Mouse (Mus musculus): ENCODE measurements around the gene Iglon5. TPM values are rescaled to one million over a fixed set of nuclear protein-coding genes. Genes with fewer than 3 reads are reported as not detected.

Iglon5 gene
- polyA plus RNA-seq, 1 experiment from 2014 or later: 1.8 TPM

- Histone ChIP-seq H3K4me3 (no peak overlapping the region), H3K27ac (no peak overlapping the region)
- WGBS: 68% methylated on average over 9 of the region's 9 CpGs
These were observed 986 bp upstream of the Iglon5 start for GRCm38 (mm10) chr7:43490861-43491260.

DNA sequence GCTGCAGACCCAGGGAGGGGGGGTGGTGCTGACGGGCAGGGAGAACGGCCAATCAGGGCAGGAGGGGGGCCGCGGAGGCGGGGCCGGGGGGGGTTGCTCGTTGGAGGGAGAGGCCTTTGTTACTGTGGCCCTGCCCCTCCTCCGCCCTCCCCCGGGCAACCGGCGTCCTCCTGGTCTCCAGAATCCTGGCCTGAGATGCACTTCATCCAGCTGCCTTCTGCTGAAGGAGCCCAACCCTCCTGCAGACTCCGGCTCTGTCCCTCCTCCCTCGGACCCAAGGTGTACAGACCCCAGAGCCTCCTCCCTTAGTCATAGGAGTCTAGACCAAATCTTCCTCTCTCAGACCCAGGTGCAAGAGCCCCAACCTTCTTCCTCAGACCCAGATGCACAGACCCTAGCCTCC lies 308 bp upstream of the Iglon5 start:
- Histone ChIP-seq H3K4me2 (peak overlapping the region; percentile 76), H3K36me3 (no peaks in the 10 kb centered on the region), H3K4me3 (peak overlapping the region; percentile 59), H3K9me3 (no peaks in the 10 kb centered on the region), H3K9ac (peak overlapping the region; percentile 80), H3K27ac (no peak overlapping the region), H3K4me1 (peaks cover 5% of the 10 kb centered on the region; the same call in 1 of the 2 replicates), H3K27me3 (peaks cover 5% of the 10 kb centered on the region)
- ATAC-seq (ENCODE audit: insufficient number of reproducible peaks, insufficient read depth, low FRiP score, low TSS enrichment, low read depth): peak; percentile 80
- 0% methylated on average over 9 of the region's 13 CpGs for WGBS

More at GRCm38 (mm10) chr7:43490861-43491260, 986 bp upstream of the Iglon5 start:
- no peak for ATAC-seq (ENCODE audit: insufficient number of reproducible peaks, insufficient read depth, low FRiP score, low TSS enrichment, low read depth)
- peaks cover 12% of the 10 kb centered on the region for H3K27me3 ChIP-seq
- no peaks in the 10 kb centered on the region for H3K36me3 ChIP-seq
- H3K9ac ChIP-seq: no peak overlapping the region
- peak overlapping the region; percentile 76; the same call in 1 of the 2 replicates for H3K4me2 ChIP-seq
- peaks cover 5% of the 10 kb centered on the region; the same call in 1 of the 2 replicates for H3K4me1 ChIP-seq
- H3K9me3 ChIP-seq: no peaks in the 10 kb centered on the region

DNA sequence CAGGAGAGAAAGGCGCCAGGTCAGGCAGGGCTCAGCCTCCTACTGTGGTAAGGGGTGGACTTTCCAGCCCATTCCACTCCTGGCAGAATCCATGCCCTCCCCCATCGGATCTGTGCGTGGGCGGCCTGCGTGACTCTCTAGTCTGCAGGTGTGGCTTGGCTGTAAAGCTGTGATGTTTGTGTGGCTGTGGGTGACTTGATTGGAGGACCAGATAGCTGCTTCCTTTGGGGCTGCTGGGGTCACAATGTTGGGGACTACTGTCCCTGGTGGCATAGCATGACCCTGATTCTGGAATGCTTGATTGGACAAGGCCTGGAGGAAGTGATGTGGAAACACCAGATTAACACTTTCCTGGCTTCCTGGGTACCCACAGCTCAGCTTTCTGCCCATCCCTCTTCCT lies 1.2 kb downstream of the Iglon5 start:
- Histone ChIP-seq H3K4me3 (no peak overlapping the region), H3K27ac (no peak overlapping the region), H3K9me3 (no peaks in the 10 kb centered on the region), H3K4me1 (peaks cover 5% of the 10 kb centered on the region; the same call in 1 of the 2 replicates), H3K9ac (no peak overlapping the region), H3K27me3 (no peaks in the 10 kb centered on the region), H3K4me2 (peak overlapping the region; percentile 76), H3K36me3 (no peaks in the 10 kb centered on the region)
- ATAC-seq (ENCODE audit: insufficient number of reproducible peaks, insufficient read depth, low FRiP score, low TSS enrichment, low read depth): no peak
- 33% methylated on average over 5 of the region's 5 CpGs for WGBS

DNA sequence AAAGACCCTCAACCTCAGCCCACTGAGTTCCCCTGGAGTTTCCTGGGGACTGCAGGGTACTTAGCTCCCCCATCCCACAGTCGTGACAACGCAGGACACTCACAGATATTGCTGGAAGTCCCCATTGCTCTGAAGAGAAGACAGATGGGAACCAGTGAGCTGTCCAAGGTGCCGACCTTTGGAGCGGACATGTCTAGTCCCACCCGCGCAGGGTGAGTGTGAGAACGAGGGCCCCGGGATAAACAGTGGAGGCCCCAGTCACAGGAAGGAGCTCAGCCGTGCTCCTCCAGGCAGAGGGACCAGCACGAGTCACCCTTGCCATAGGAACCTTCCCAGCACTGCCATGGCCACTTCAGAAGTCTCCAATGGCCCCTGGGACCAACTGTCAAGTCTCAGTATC lies 6.6 kb downstream of the Iglon5 start:
- Histone ChIP-seq H3K4me3 (no peak overlapping the region), H3K27me3 (peaks cover 8% of the 10 kb centered on the region), H3K9me3 (no peaks in the 10 kb centered on the region), H3K9ac (no peak overlapping the region), H3K27ac (no peak overlapping the region), H3K4me1 (peaks cover 5% of the 10 kb centered on the region), H3K36me3 (0 out of 2 replicates have a peak, but pooled peaks cover 5% of the 10 kb centered on the region), H3K4me2 (no peak overlapping the region)
- 11% methylated on average over 10 of the region's 10 CpGs for WGBS
- ATAC-seq (ENCODE audit: insufficient number of reproducible peaks, insufficient read depth, low FRiP score, low TSS enrichment, low read depth): no peak

- Histone ChIP-seq H3K9me3 (no peaks in the 10 kb centered on the region), H3K4me1 (peaks cover 5% of the 10 kb centered on the region), H3K27me3 (peaks cover 18% of the 10 kb centered on the region), H3K36me3 (0 out of 2 replicates have a peak, but pooled peaks cover 5% of the 10 kb centered on the region), H3K27ac (no peak overlapping the region), H3K4me2 (no peak overlapping the region), H3K9ac (no peak overlapping the region), H3K4me3 (no peak overlapping the region)
- peak; percentile 29; the same call in 1 of the 2 replicates for ATAC-seq (ENCODE audit: insufficient number of reproducible peaks, insufficient read depth, low FRiP score, low TSS enrichment, low read depth)
- WGBS: 56% methylated on average over 8 of the region's 8 CpGs
These were observed 7.7 kb downstream of the Iglon5 start for GRCm38 (mm10) chr7:43482090-43482716.

GRCm38 (mm10) chr7:43481191-43481590 lies 8.7 kb downstream of the Iglon5 start:
- H3K9ac ChIP-seq: no peak overlapping the region
- no peak for ATAC-seq (ENCODE audit: insufficient number of reproducible peaks, insufficient read depth, low FRiP score, low TSS enrichment, low read depth)
- 0 out of 2 replicates have a peak, but pooled peaks cover 5% of the 10 kb centered on the region for H3K36me3 ChIP-seq
- H3K27ac ChIP-seq: no peak overlapping the region
- H3K4me3 ChIP-seq: no peak overlapping the region
- H3K27me3 ChIP-seq: peaks cover 28% of the 10 kb centered on the region
- H3K9me3 ChIP-seq: no peaks in the 10 kb centered on the region
- WGBS: 60% methylated on average over 3 of the region's 3 CpGs
- no peak overlapping the region for H3K4me2 ChIP-seq
- H3K4me1 ChIP-seq: peaks cover 10% of the 10 kb centered on the region

DNA sequence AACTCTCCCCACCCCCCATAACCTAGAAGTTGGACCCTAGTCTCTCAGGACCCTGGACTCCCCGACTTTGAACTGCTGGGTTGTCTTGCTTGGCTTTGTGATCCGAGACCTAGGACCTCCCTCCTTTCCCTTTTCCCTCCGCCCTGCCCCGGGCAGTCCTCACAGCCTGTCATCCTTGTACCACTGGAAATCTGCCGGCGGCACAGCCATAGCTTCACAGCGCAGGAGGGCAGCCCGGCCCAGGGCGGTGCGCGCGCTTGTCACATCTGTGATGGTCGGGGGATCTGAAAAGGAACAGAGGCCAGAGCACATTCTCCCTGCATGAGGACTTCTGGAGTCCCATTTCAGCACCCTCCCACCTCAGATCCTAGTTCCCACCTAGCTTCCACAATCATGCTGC lies 13.5 kb downstream of the Iglon5 start:
- Histone ChIP-seq H3K9ac (no peak overlapping the region), H3K9me3 (no peaks in the 10 kb centered on the region), H3K4me1 (peaks cover 5% of the 10 kb centered on the region; the same call in 1 of the 2 replicates), H3K4me2 (peak overlapping the region; percentile 11; the same call in 1 of the 2 replicates), H3K4me3 (no peak overlapping the region; the same call in 1 of the 2 replicates), H3K27ac (no peak overlapping the region), H3K27me3 (peaks cover 49% of the 10 kb centered on the region), H3K36me3 (0 out of 2 replicates have a peak, but pooled peaks cover 5% of the 10 kb centered on the region)
- ATAC-seq (ENCODE audit: insufficient number of reproducible peaks, insufficient read depth, low FRiP score, low TSS enrichment, low read depth): no peak
- WGBS: 7% methylated on average over 13 of the region's 13 CpGs

DNA sequence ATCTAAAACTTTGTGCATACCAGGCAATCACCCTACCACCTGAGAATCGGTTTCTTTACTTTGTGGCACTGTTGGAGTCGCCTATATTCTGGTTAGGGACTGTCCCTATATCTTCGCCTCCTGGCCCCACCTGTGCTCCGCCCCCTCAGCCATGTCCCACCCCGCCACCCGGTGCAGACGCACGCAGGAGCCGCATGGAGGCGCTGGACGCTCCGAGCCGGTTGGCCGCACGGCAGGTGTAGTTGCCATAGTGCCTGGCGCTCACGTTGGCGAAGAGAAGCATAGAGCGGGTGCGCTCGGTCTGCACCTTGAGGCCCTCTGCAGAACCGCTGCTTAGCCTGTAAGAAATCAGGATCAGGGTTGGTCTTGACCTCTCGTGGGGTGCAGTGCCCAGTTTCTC lies 14.2 kb downstream of the Iglon5 start:
- no peak for ATAC-seq (ENCODE audit: insufficient number of reproducible peaks, insufficient read depth, low FRiP score, low TSS enrichment, low read depth)
- no peak overlapping the region for H3K4me2 ChIP-seq

GRCm38 (mm10) chr7:43470373-43470772 lies 19.5 kb downstream of the Iglon5 start:
- Histone ChIP-seq H3K4me2 (no peak overlapping the region), H3K27ac (no peak overlapping the region), H3K4me1 (peaks cover 12% of the 10 kb centered on the region), H3K9ac (no peak overlapping the region), H3K4me3 (no peak overlapping the region), H3K36me3 (no peaks in the 10 kb centered on the region), H3K27me3 (peaks cover 18% of the 10 kb centered on the region), H3K9me3 (no peaks in the 10 kb centered on the region)
- no peak for ATAC-seq (ENCODE audit: insufficient number of reproducible peaks, insufficient read depth, low FRiP score, low TSS enrichment, low read depth)
- 39% methylated on average over 8 of the region's 8 CpGs for WGBS

More for the DNA sequence above, 14.2 kb downstream of the Iglon5 start:
- Histone ChIP-seq H3K9ac (no peak overlapping the region), H3K27ac (no peak overlapping the region), H3K4me3 (no peak overlapping the region), H3K27me3 (peaks cover 49% of the 10 kb centered on the region), H3K36me3 (0 out of 2 replicates have a peak, but pooled peaks cover 5% of the 10 kb centered on the region), H3K9me3 (no peaks in the 10 kb centered on the region), H3K4me1 (peaks cover 5% of the 10 kb centered on the region; the same call in 1 of the 2 replicates)
- 12% methylated on average over 23 of the region's 23 CpGs for WGBS

DNA sequence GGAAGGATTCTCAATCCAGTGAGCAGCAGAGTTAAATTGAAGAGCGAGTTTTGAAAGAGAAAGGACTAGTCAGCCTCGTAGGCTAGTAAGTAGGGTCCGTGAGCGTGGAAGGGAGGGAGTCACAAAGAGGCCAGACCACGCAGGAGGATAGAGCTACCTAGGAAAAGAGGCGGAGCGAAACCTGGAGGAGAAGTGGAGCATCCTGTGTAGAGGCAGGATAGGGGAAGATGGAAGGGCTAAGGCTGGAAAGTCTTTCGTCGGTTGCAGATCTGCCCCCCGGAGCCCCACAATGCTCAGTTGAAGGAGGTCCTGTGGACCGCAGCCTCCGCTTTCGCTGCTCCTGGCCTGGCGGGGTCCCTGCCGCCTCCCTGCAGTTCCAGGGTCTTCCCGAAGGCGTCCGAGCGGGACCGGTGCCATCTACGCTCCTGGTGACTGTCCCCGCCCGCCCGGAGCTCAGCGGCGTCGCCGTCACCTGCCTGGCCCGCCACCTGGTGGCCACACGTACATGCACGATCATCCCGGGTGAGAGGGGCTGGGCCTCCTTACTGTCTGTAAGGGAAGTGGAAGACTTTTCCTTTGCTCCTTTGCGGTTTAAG lies 23.7 kb downstream of the Iglon5 start:
- Histone ChIP-seq H3K4me1 (peaks cover 20% of the 10 kb centered on the region), H3K9ac (peak overlapping the region; percentile 63), H3K27ac (0 out of 2 replicates have a peak overlapping the region, but pooled peaks have one; percentile 16), H3K4me2 (peak overlapping the region; percentile 91), H3K4me3 (peak overlapping the region; percentile 53), H3K27me3 (peaks cover 24% of the 10 kb centered on the region), H3K36me3 (no peaks in the 10 kb centered on the region), H3K9me3 (no peaks in the 10 kb centered on the region)
- ATAC-seq (ENCODE audit: insufficient number of reproducible peaks, insufficient read depth, low FRiP score, low TSS enrichment, low read depth): peak; percentile 52
- 1% methylated on average over 33 of the region's 33 CpGs for WGBS

- H3K4me1 ChIP-seq: peaks cover 20% of the 10 kb centered on the region
- H3K27me3 ChIP-seq: peaks cover 24% of the 10 kb centered on the region
- no peaks in the 10 kb centered on the region for H3K36me3 ChIP-seq
- peak overlapping the region; percentile 91 for H3K4me2 ChIP-seq
- no peaks in the 10 kb centered on the region for H3K9me3 ChIP-seq
- peak overlapping the region; percentile 53 for H3K4me3 ChIP-seq
- ATAC-seq (ENCODE audit: insufficient number of reproducible peaks, insufficient read depth, low FRiP score, low TSS enrichment, low read depth): peak; percentile 70
- peak overlapping the region; percentile 65 for H3K9ac ChIP-seq
- WGBS: 2% methylated on average over 33 of the region's 33 CpGs
- 0 out of 2 replicates have a peak overlapping the region, but pooled peaks have one; percentile 16 for H3K27ac ChIP-seq
These were observed 24.4 kb downstream of the Iglon5 start for GRCm38 (mm10) chr7:43465344-43466098.

Measured in embryonic facial prominence, embryonic 13.5 days (tissue).